Mouse (Mus musculus) pancreas, adult 10 weeks (tissue): ENCODE measurements around the gene G2e3. TPM values are rescaled to one million over a fixed set of nuclear protein-coding genes. Genes with fewer than 3 reads are reported as not detected.

Experiments
- polyA plus RNA-seq: library from polyadenylated mRNA; stranded (reverse); fragments of 350-450 nt; fragmentation: Illumina TruSeq; extraction: RNeasy Lipid Tissue Mini Kit (QIAGEN cat#74804); gene quantifications from one replicate; pipeline ENCODE4 v1.2.3, GENCODE M21; 2015; ENCODE audit warnings: low read depth, low replicate concordance; ENCODE audit not compliant: insufficient read depth

The G2e3 gene
- polyA plus RNA-seq = 1.8 TPM

GRCm38 (mm10) chr12:51347988-51348697, at the start of gene G2e3:
Gene G2e3, plus strand, starts transcription at chr12:51348061.

DNA sequence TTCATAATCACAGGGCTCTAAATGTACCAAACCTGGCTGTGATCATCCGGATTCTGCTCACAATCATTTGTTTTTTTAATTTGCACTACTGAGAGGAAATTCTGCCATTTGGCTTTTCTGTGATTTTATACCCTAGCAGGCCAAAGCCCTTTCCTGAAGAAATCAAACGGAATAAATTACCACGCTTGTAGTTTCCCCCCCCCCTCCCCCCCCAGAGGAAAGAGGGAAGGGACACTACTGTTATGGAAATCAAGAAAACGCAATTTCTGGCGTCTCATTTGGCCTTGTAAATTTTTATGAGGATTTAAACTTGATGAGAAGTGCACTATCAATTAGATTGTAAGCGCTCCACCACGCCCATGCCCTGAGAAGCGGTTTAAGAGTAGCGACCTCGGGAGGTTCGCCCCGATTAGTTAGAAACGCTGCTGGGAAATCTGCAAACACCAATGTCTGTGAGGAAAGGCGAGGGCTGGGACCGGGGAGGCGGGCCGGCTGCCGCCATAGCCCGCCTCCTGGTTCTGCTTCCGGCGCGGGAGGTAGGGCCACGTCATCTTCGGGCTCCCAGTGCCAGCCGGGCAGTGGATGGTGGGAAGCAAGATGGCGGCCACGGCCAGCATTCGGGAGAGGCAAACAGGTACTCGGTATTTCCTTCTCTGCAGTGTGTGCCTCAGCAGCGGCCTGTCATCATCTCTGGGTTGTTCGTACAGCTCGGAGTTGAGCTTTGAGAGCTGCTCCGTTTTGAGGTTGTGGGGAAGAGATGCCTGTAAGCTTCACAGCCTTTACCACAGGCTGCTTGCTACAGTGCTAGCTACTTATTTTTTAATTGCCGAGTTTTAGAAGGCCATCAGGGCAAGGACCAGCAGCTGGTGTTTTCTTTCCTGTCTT, 29.4 kb downstream of the G2e3 start, which contains the start of gene Scfd1:
TSS of gene Scfd1 (plus strand) at position 508 of the 885 bp plus-strand sequence.

Other genes with a start within 250 kb of the G2e3 start
- 16.7 TPM for gene Scfd1, start 29.4 kb downstream of the G2e3 start, polyA plus RNA-seq
- 0.33 TPM for gene Coch, start 245.3 kb downstream of the G2e3 start, polyA plus RNA-seq